Mouse (Mus musculus) bone marrow macrophage, adult 2 months (primary cell): ENCODE results near the gene Nudcd3.

Experiments used
- CTCF ChIP-seq: IDR thresholded peaks from 2 replicates; pipeline ENCODE4 v1.5.1; 2012; ENCODE audit warnings: low read depth, mild to moderate bottlenecking, low read length, moderate library complexity
- POLR2A ChIP-seq: IDR thresholded peaks from 2 replicates; pipeline ENCODE4 v1.6.1; 2012; ENCODE audit warnings: mild to moderate bottlenecking, low read depth, low read length, borderline replicate concordance

- TF ChIP-seq CTCF (no peak), POLR2A (no peak)
These were observed 135.1 kb downstream of the Nudcd3 start for GRCm38 (mm10) chr11:6065046-6065521.
